Mouse (Mus musculus) heart, postnatal 4 days (tissue): Measurements from ENCODE around the gene Elmo1. TPM values are rescaled to one million over a fixed set of nuclear protein-coding genes. Genes with fewer than 3 reads are reported as not detected.

Experiments used
- DNase-seq: peaks from one replicate; pipeline ENCODE4 v3.0.0; 2021
- total RNA-seq, 2 experiments: library from RNA; stranded (reverse); gene quantifications; 2 replicates each; pipeline ENCODE4 v1.2.3; 2021

Elmo1 gene
- total RNA-seq = 10 to 100 TPM; 21.1 to 22.4 TPM

DNA sequence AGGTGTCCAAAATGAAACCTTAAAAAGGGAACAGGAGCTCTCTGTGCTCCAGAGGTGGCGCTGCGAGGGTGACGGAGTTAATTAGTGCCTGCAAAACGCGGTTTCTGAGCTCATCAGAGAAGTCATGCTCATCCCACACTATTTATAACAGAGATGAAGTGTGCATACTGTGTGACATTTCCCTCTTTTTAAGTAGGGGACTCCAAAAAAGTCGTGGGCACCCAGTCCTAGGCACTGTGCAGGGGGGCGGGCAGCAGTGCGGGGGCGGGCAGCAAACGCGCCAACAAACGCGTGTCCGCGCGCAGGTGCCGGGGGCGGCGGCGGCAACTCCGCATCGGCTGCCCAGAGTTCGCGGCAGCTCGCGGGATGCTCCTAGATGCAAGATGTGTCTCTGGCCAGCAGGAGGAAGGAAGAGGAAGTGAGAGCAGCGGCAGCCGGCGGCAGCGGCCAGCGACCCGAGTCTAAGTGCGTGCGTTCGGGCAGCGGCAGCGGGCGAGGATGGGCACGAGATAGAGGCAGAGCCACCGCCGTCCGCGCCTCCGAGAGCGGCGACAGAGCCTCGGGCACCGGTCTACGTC lies at the start of gene Elmo1:
Gene Elmo1, plus strand, starts transcription at position 464 of the 578 bp plus-strand sequence.
- peak; percentile 77 for DNase-seq

DNA sequence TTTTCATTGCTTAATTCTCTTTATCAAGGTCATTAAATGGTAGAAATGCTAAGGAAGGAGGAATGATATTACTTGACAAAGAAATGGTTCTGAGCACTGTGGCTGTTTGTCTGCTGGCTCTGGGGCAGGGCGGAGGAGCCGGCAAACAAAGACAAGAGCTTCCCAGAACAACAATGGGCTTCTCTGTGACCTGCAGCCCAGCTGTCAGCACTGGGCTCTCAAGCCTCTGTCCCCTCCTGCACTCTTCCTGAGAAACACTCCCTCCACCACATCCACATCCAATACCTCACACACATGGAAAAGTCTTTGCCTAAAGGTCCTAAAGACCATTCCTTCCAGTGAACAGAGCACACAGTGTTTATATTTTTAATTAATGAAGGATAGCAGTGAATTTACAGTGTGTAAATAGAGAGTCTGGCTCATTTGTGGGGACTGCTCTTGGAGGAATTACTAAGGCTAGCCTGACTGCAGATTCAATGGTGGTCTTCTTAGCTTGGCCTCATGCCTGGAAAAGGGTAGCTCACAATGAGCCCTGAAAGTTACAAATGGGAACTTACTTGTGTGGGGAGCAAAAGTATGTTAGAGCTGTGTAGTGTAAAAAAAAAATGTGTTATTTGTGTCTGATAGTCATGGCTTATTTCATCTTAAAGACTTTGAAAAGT lies 49.1 kb upstream of the Elmo1 start:
- no peak for DNase-seq

DNA sequence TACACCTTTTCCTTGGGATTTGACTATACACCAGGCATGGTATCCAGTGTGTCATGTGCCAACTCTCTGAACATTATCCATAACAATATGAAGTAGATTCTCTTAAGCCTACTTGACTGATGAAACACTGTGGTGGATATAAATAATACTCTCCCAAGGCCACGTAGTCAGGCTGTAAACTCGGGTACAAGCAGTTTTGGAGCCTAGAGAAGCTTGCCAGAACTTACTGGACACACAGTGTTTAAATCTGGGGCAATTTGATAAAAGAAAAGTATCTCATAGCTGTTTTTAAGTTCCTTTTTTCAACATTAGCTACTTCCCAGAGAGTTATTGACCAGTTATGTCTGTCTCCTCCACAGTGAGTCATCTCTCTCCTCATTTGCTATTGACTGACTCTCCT lies 47.5 kb upstream of the Elmo1 start:
- no peak for DNase-seq

DNA sequence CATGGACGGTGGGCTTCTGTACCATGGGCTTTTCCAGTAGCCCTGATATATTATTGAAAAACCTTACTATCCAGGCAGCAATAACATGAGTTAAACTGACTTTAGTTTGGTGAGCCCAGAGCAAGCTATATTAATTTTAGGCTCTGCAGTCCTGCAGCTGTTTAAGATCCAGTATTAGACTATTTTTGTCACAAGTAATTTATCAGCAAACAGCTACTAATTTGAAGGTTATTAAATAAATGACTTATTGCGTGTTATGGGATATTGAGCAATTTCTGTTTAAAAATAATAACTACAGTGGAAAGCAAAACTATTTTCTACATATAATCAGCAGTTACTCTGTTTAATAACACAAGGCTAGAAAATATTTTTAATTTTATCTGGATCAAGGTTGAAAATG lies 45.0 kb upstream of the Elmo1 start:
- no peak for DNase-seq

DNA sequence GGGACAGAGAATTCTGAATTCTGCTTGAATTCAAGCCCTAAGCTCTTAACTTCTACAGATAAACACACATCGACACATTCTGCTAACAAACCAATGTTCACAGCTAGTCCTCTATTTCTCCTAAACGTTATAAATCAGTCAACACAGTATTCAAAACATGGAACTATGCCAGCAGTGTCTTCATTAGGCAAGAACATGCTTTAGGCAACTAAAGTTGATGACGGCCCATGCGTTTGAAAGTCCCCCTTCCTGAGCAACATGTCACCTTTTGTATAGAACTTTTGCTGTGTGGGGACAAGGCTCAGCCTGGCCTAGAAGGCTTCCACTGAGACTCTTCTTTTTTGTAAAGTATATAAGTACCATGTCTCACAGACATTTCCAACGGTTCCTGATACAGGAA lies 44.6 kb upstream of the Elmo1 start:
- DNase-seq = no peak

DNA sequence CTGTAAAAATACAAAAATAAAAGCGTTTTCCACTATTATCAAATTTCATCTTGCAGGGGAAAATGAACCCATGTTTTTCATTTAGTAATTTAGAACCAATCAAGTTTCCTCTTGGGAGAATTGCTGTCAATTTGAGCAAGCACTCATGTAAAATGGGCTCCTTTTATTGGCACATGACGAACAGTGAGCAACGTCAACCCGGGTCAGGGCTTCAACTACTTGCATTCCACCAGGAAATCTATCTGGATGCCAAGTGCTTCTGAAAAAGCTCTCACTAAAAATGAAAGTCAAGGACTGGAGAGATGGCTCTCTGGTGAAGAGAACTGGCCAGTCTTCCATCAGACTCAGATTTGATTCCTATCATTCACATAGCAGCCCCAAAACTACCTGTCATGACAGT lies 44.0 kb upstream of the Elmo1 start:
- no peak for DNase-seq

DNA sequence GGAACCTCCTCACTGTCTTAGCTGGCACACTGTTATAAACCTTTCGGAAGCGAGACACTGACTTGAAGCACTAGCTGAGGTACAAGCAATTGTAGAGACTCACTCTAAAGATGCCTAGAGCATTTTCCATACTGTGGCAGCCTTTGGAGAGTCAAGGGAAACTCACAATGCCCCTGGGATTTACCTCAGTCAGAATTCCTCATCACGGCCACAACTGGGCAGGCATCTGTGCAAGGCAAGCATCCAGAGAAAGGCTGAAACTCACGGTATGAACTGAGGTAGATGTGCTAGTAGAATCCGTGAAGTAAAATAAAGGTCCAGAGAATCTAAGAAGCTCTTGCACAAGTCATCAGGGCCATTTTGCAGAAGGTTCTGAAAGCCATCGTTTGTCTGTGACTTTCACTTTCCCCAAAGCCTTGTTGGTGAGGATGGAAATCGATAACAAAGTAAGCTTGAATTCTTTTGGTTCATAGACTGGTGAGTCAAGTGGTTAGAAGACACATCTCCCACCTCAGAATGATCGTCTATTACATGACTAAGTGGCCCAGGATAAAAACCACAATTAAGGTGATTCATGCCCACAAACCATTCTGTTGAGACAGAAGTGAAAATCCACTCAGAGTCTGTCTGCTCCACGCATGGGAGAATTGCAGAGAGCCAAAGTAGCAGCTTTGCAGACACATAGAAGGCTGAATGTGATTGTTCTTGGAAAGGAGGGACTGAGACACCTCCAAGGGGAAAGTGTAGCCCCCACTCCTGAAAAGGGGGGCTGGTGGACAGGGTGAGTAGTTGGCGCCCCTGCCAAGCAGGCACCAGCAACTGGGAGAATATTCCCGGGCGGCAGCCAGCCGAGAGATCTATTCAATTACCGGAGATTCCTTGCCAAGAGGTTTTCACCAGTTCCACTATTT lies 42.2 kb upstream of the Elmo1 start:
- DNase-seq = no peak

DNA sequence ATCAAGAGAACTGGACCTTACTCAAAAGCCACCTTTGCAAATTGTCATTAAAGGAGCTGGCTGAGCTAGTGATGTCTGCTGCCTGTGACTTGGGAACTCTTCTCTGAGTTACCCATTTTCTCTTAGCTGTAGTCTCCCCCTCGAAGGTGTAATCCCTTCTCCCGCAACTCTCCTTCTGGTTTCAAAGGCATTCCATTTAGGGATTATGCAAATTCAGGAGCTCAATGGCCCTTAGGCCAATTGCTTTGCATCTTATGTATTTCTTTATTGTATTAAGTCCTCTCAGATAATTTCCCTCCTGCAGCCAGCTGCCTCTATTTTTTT lies 41.6 kb upstream of the Elmo1 start:
- DNase-seq = no peak

DNA sequence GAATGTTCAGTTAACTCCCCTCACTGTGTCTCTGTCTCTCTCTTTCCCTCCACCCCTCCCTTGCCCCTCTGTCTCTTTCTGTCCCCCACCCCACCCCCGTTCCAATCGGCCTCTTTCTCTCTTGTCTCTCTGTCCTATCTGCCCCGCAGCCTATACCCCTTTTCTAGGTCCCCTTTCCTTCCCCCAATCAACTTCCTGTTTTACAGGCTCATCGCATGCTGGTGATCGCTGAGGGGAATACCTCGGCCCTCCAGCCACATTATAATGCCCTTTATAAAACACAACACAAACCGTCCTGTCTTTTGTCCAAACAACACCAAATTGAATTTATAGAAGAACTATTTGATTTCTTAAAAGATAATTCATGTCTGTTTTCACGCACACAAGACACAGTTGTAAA lies 40.7 kb upstream of the Elmo1 start:
- no peak for DNase-seq

DNA sequence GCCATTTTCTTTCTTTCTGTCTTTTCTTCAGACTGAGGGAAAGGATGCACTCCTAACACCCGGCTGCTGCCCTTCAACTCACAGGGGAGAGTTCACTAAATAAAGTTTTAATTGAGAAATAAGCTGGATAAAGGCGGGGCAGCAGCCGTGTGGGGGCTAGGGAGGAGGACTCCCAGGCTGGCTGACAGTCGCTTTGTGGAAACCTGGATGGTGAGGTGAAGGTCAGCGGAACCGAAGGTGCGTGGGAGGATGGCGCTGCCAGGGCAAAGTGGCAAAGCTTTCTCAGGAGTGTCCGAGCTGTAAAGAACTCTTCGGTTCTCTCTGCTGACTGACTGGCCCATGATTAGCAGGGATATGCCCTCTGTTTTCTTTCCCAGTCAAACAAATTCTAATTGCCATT lies 40.2 kb upstream of the Elmo1 start:
- no peak for DNase-seq

DNA sequence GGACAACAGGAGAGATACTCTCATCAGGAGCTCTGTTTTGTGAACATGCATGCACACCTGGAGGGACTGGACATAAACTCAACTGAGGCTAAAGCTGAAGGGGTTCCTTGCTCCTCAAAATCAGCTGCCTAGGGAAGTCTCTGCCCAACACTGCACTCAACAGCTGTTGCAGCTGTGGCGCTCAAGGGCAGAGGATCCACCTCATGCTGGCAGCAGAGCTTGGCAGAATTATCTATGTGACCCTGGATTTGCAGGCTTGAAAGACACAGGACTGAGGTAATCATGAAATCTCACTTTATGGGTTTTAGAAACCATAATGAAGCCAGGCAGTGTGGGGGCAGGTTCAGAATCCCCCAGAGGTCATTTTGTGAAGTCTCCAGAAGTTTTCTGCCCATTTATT lies 32.5 kb upstream of the Elmo1 start:
- no peak for DNase-seq

DNA sequence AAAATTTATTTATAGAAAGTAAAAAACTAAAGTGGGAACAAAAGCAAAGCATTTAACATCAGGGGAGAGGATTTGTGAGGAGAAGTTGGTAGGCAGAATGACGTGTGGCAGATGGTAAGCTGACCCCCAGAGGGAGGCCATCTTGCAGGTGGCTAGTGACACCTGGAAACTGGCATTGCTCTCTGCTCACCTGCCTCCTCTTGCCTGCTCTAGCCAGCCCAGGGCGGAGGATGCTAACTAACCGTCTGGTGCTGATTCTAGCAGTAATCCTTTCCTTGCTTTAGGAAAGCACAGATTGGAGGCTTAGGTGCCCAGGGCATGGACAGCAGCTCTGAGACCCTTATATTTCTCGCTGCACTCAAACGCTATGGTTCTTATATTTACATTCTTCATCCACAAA lies 29.4 kb upstream of the Elmo1 start:
- DNase-seq = no peak

DNA sequence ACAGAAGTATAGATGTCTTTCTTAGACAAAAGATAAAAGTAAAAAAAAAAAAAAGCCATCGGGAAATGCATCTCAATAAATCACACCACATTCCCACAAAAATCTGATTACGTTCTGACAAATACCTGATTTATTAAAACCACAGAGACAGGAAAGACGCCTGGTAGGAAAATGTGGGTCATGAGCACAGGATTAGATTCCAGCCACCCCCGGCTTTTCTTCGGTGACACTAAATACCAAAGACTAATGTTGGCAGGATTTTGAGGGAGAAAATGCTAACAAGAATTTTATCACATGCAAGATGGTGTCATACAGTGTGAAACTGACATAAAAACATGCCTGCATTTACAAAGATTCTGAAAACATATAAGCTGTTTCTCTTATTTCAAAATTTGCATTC lies 27.1 kb upstream of the Elmo1 start:
- no peak for DNase-seq

DNA sequence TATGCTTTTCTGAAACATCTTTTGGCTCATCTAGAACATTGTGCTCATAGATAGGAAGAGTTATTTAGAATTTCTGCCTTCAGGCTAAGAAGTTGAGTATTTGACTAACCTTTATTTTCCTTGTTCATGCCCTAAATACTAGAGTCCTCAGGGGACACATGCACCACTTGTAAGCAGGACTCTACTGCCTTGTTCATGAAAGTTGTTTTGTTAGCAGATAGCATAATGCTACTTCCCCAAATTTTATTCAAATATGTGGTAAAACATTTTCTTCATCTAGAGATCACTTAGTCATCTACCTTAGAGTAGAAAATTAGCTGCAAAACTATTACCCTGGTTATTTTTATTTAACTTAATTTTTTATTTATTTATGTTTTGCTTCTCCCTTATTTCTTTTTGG lies 18.4 kb upstream of the Elmo1 start:
- no peak for DNase-seq

DNA sequence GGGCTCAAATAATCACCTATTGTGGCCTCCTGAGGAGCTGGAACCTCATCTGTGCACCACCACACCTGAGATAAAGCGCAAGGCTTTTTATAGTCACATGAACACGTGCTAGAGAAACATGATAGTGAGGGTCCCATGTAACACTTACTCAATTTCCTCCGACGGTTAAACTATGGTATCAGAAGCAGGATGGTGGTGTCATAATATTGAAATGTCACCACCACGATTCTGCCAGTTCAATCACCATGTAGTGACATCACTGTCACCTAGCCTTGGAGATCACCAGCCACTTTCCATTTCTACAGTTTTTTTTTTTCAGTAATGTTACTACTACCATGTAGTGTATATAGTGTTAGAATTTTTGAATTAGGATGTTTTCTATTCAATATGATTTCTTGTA lies 17.4 kb upstream of the Elmo1 start:
- DNase-seq = no peak

DNA sequence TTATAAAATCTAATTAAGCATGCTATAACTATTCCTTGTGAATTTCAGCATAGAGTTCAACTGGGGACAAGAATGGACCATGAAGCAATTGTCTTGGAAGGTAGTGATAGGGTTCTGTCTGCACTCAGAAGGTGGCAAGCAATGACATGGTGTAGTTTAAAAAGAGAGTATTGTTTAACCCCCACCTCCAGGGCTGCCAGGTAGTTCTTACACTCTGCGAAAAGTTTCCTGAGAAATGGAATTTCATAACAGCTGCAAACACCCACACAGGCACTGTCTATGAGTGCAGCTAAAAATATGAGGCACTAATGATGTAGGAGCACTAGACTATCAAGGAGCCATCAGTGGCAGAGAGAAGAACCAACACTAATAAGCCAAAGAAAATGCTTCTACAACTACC lies 13.9 kb upstream of the Elmo1 start:
- no peak for DNase-seq

DNA sequence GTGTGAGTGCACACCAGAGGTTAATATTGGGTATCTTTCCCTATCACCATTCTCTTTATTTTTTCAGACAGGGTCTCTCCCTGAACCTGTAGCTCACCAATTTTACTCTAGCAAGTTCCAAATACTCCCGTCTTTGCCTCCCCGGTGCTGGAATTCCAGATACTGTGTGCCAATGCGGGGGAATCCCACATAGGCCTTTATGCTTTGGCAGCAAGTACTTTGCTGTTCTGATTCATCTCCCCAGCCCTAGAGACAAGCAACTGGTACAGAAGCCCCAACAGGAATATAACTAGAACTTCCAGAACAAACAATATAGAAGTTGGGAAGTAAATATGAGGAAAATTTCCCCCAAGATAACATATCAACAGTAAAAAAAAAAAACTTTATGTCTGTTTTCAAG lies 13.2 kb upstream of the Elmo1 start:
- DNase-seq = no peak

DNA sequence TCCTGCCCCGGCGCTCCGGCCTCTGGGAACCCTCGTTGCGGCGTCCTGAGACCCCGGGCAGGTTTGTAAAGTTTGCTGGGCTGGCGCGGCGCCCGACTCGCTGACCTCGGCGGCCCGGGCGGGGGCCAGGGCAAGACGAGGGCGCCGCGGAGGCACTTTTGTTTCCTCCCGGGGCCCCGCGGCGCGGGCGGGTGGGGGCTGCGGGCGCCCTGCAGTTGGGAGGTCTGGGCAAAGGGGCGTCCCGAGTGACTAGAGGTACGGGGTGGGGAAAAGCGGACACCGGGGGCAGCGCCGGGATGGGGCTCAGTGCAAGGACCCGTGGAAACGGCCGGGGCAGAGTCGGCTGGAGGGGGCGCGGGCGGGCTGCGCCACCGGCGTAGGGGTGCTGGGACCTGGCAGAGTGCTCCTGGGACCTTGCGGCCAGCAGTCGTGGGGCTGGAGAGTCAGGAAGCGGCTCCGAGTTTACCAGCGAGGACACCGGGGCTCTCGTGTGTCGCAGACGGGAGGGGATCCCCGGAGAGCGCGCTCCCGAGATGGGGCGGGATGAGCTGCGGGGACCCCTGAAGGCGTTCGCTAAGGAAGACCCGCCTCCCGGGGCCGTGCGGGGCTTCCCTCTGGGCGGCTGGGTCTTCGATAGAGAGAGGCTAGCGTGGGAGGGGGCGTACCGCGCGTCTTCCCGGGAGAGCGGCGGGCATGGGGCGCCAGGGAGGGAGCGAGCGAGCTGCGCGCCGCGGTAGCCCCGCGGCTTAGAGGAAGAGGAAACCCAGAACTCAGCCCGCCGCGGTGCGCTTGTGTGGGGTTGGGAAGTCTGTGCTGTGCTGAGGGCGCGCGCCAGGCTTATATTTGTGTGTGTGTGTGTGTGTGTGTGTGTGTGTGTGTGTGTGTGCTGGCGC lies 561 bp downstream of the Elmo1 start:
- DNase-seq = peak; percentile 51

DNA sequence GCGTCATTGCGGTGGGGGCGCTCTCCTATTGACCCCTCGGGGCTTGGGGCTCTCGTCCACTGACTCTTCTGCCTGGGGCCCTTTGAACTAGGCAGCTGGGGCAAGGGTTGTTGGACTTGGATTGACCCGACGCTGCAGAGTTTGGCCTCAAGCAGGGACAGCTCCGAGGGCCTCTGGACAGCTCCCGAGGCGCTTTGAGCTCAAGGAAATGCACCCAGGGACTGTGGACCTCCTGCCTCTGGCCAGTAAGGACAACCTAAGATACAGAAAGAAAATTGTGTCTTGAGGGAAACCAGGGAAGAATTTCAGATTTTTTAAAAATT lies 1.2 kb downstream of the Elmo1 start:
- DNase-seq = peak; percentile 43

DNA sequence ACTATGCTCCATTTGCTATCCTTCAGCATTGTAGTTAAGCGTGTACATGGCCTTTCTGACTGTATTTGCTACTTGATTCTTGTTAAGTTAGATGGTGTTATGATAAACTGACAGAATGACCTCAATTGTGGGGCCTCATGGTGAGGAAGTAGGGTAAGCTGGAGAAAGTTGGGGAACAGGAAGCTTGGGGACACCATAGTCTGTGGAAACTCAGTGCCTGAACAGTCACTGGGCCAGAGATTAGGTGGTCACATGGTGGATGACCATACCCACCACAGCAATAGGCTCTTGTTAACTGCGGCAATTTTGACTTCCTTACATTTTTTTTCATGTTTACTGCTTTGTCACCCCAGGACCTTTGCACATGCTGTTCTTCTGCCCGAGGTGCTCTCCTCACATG lies 1.9 kb downstream of the Elmo1 start:
- DNase-seq = no peak

DNA sequence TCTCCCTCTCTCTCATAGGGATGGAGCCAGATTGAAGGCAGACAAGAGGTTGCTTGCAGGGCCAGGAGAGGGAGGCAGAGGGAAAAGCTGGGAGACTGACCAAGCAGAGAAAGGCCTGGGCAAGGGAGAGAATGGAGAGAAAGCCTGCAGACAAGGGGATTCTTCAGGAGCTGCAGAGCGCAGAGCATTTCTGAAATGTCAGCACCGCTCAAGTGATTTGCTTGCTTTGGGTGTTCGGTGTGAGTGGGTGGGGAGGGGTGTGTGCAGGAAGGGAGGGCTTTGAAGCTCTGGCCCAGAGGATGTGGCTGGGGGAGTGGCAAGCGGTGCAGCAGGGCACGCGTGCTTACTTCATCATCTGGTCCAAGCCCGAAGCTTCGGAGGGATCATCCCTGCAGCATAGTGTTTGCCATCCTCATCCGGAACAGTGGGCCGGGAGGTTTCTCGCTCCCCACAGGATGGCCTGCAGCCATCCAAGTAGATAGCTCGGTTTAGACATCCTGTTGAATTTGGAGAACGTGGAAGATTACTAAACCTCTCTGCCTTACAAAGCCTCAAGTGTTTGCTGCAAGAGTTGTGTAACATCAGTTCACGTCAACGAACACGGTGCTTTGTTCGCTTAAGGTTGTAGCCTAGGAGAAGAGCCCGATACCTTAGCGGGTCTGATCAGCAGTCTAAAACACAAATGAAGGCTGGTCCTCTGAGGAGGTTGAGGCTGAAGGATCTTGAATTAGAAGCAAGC lies 3.1 kb downstream of the Elmo1 start:
- DNase-seq = peak; percentile 41
